Mouse (Mus musculus) G1E (cell line): ENCODE measurements at regions not wholly inside any gene's neighbourhood (a gene's known extent, or its start where the extent isn't known, plus 50 kb on each side); places are given as distances from the start of the nearest gene placed in this dataset.

Experiments
- CTCF ChIP-seq: IDR thresholded peaks from 2 replicates; pipeline ENCODE4 v1.5.1; 2012; ENCODE audit warnings: low read depth, low read length, inconsistent platforms, mixed read lengths
- GATA1 ChIP-seq: IDR thresholded peaks from 2 replicates; pipeline ENCODE4 v1.6.1; 2012; ENCODE audit warnings: borderline replicate concordance, low read length, inconsistent platforms, mixed read lengths
- GATA2 ChIP-seq: IDR thresholded peaks from 2 replicates; pipeline ENCODE4 v1.6.1; 2012; ENCODE audit warnings: low read depth, low read length, inconsistent platforms, borderline replicate concordance
- POLR2AphosphoS5 ChIP-seq: IDR thresholded peaks from 2 replicates; pipeline ENCODE4 v1.6.1; 2012; ENCODE audit warnings: low read depth, low read length, inconsistent platforms; ENCODE audit not compliant: insufficient replicate concordance
- TAL1 ChIP-seq: conservative IDR thresholded peaks from 2 replicates; pipeline ENCODE4 v1.6.1; 2012; ENCODE audit warnings: low read depth, low read length, inconsistent platforms, mixed read lengths

- TF ChIP-seq CTCF (no peak), POLR2AphosphoS5 (no peak), TAL1 (no peak), GATA1 (no peak), GATA2 (no peak)
Measured at GRCm38 (mm10) chr3:134000595-134000994, 235.7 kb upstream of the Cxxc4 start.
